Mouse (Mus musculus): Measurements from ENCODE around the gene Impdh2. TPM values are rescaled to one million over a fixed set of nuclear protein-coding genes. Genes with fewer than 3 reads are reported as not detected.

Impdh2 gene
- total and polyA plus RNA-seq, 2 experiments from 2014 or later: 93.8 to 103 TPM

DNA sequence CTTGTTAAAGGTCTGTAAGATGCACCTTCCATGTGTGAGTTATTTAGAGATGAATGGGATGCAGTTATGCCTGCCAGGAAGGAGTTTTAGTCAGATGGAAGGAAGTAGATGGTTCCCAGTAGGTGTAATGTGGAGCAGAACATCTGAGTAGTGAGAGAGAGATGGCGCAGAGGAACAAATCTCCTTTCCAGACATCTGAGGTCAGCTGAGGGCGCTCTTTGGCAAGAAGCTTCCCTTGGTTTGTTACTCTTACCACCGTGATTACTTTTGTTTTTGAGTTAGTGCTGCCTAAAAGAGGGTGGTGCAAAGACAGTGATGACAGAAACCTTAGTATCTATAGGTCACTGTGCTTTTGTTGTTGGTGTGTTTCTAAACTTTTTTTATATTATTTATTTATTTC, 34.7 kb upstream of the Impdh2 start:
- H3K27ac ChIP-seq: no peak overlapping the region
- no peak overlapping the region for H3K4me3 ChIP-seq (ENCODE audit: low read length)
- H3K4me2 ChIP-seq (ENCODE audit: low read depth, low read length): no peak overlapping the region
- ATAC-seq: no peak
- H3K9ac ChIP-seq (replicated peaks; ENCODE audit: low read length): no peak overlapping the region
- H3K36me3 ChIP-seq (ENCODE audit: insufficient read depth, low read length): peaks cover 15% of the 10 kb centered on the region
- TF ChIP-seq CTCF (IDR thresholded peaks at IDR 0.05; ENCODE audit: low read depth): no peak
- DNase-seq (ENCODE audit: low spot score): no peak
- no peaks in the 10 kb centered on the region for H3K4me1 ChIP-seq (ENCODE audit: insufficient read depth, low read length)
- 84% methylated on average over 3 of the region's 3 CpGs for WGBS
- no peaks in the 10 kb centered on the region for H3K27me3 ChIP-seq (ENCODE audit: insufficient read depth, low read length)
- H3K9me3 ChIP-seq (ENCODE audit: low read length): no peaks in the 10 kb centered on the region

DNA sequence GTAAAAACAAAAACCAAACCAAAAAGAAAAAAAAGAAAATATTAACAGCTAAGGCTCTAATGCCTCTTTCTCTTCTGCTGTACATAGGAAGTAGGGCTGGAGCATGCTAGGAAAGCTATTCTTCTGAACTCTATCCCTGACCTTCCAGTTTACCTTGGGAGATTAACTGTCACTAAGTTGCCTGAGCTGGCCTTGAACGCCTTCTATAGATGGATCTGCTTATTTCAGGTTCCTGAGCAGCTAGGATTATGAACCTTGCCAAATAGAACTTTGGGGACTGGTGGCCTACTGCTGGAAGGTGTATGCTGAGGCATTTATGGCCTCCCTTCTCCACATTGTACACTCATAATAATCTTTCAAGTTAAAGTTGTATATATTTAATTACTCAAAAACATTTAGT, 29.1 kb upstream of the Impdh2 start:
- Histone ChIP-seq H3K27ac (no peak overlapping the region), H3K4me2 (ENCODE audit: low read depth, low read length) (no peak overlapping the region), H3K4me3 (ENCODE audit: low read length) (no peak overlapping the region), H3K36me3 (ENCODE audit: insufficient read depth, low read length) (peaks cover 48% of the 10 kb centered on the region), H3K9me3 (ENCODE audit: low read length) (no peaks in the 10 kb centered on the region), H3K4me1 (ENCODE audit: insufficient read depth, low read length) (no peaks in the 10 kb centered on the region), H3K27me3 (ENCODE audit: insufficient read depth, low read length) (no peaks in the 10 kb centered on the region), H3K9ac (replicated peaks; ENCODE audit: low read length) (no peak overlapping the region)
- 88% methylated on average over 1 of the region's 1 CpGs for WGBS
- ATAC-seq (no peak), DNase-seq (ENCODE audit: low spot score) (no peak)
- no peak for TF ChIP-seq CTCF (IDR thresholded peaks at IDR 0.05; ENCODE audit: low read depth)

DNA sequence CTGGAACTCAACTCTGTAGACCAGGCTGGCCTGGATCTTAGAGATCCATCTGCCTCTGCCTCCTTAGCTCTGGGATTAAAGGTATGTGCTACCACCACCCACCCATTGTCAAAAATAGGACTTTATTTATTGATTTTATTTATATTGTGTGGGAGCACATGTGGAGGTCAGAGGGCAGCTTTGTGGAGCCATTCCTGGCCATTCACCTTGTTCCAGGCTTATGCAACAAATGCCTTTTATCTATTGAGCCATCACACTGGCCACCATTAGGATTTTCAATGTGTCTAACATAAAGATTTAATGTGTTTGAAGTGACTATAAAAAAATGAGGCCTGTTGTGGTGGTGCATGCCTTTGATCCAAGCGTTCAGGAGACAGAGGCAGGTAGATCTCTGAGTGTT, 28.6 kb upstream of the Impdh2 start:
- no peak overlapping the region for H3K4me3 ChIP-seq (ENCODE audit: low read length)
- peaks cover 52% of the 10 kb centered on the region for H3K36me3 ChIP-seq (ENCODE audit: insufficient read depth, low read length)

DNA sequence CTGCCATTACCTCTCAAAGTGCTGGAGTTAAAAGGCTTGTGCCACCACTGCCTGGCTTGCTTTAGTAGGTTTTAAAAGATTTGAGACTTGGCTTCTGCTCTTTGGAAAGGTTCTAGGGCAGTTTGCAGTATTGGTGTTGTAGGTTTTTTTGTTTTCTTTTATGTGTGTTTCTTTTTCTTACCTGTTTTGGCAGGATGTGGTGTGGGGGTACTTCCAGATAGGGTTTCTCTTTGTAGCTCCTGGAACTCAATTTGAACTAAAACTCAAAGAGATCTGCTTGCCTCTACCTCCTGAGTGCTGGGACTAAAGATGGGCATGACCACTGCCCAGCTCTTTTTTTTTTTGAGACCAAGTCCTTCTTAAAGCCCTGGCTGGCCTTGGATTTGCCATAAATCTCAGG, 19.2 kb upstream of the Impdh2 start:
- Histone ChIP-seq H3K4me1 (ENCODE audit: insufficient read depth, low read length) (no peaks in the 10 kb centered on the region), H3K4me2 (ENCODE audit: low read depth, low read length) (no peak overlapping the region), H3K9ac (replicated peaks; ENCODE audit: low read length) (no peak overlapping the region), H3K9me3 (ENCODE audit: low read length) (no peaks in the 10 kb centered on the region), H3K27ac (no peak overlapping the region), H3K4me3 (ENCODE audit: low read length) (no peak overlapping the region), H3K36me3 (ENCODE audit: insufficient read depth, low read length) (peaks cover 53% of the 10 kb centered on the region), H3K27me3 (ENCODE audit: insufficient read depth, low read length) (no peaks in the 10 kb centered on the region)
- DNase-seq (ENCODE audit: low spot score): no peak
- ATAC-seq: no peak
- TF ChIP-seq CTCF (IDR thresholded peaks at IDR 0.05; ENCODE audit: low read depth): no peak

More for the DNA sequence above, 28.6 kb upstream of the Impdh2 start:
- no peak overlapping the region for H3K27ac ChIP-seq
- no peak overlapping the region for H3K4me2 ChIP-seq (ENCODE audit: low read depth, low read length)
- DNase-seq (ENCODE audit: low spot score) (no peak), ATAC-seq (no peak)
- WGBS: 95% methylated on average over 1 of the region's 1 CpGs
- H3K27me3 ChIP-seq (ENCODE audit: insufficient read depth, low read length): no peaks in the 10 kb centered on the region
- no peak for TF ChIP-seq CTCF (IDR thresholded peaks at IDR 0.05; ENCODE audit: low read depth)
- no peaks in the 10 kb centered on the region for H3K4me1 ChIP-seq (ENCODE audit: insufficient read depth, low read length)
- no peaks in the 10 kb centered on the region for H3K9me3 ChIP-seq (ENCODE audit: low read length)
- H3K9ac ChIP-seq (replicated peaks; ENCODE audit: low read length): no peak overlapping the region

DNA sequence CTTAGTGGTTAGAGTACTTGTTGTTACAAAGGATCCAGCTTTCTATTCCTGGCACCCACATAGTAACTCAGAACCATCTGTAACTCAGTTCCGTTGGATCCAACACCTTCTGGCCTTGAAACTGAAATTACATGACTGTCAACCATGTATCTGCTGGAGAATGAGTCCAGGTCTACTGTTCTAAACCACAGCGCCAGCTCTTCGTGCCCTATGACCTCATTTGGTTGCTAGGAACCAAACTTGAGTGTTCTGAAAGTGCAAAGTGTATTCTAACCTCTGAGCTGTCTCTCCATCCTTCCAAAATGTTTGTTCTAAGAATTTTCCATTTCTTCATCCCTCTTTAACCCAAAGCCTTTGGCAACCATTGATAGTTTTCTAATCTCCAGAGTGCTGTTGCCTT, 14.1 kb upstream of the Impdh2 start:
- Histone ChIP-seq H3K9me3 (ENCODE audit: low read length) (no peaks in the 10 kb centered on the region), H3K27ac (no peak overlapping the region), H3K4me3 (ENCODE audit: low read length) (no peak overlapping the region), H3K36me3 (ENCODE audit: insufficient read depth, low read length) (peaks cover 65% of the 10 kb centered on the region), H3K4me1 (ENCODE audit: insufficient read depth, low read length) (no peaks in the 10 kb centered on the region), H3K27me3 (ENCODE audit: insufficient read depth, low read length) (no peaks in the 10 kb centered on the region), H3K4me2 (ENCODE audit: low read depth, low read length) (no peak overlapping the region), H3K9ac (replicated peaks; ENCODE audit: low read length) (no peak overlapping the region)
- no peak for DNase-seq (ENCODE audit: low spot score)
- ATAC-seq: no peak
- no peak for TF ChIP-seq CTCF (IDR thresholded peaks at IDR 0.05; ENCODE audit: low read depth)
- WGBS: 93% methylated on average over 3 of the region's 3 CpGs

DNA sequence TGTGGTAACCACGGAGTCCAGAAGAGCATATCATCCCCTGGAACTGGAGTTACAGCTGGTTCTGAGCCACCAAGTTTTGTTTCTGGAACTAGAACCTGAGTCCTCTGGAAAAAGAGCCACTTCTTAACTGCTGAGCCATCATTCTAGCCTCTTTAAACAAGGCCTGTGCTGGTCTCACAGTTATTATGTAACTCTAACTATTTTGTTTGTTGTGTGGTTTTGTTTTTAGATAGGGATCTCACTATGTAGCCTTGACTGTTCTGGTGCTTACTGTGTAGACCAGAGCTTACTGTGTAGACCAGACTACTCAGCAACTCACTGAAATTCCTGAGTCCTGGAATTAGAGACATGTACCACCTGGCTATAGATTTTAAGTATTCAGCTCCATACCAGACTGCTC, 13.2 kb upstream of the Impdh2 start:
- Histone ChIP-seq H3K4me3 (ENCODE audit: low read length) (no peak overlapping the region), H3K9me3 (ENCODE audit: low read length) (no peaks in the 10 kb centered on the region), H3K36me3 (ENCODE audit: insufficient read depth, low read length) (peaks cover 62% of the 10 kb centered on the region), H3K27me3 (ENCODE audit: insufficient read depth, low read length) (no peaks in the 10 kb centered on the region), H3K4me1 (ENCODE audit: insufficient read depth, low read length) (no peaks in the 10 kb centered on the region), H3K4me2 (ENCODE audit: low read depth, low read length) (no peak overlapping the region), H3K9ac (replicated peaks; ENCODE audit: low read length) (no peak overlapping the region), H3K27ac (no peak overlapping the region)
- ATAC-seq (no peak), DNase-seq (ENCODE audit: low spot score) (no peak)
- TF ChIP-seq CTCF (IDR thresholded peaks at IDR 0.05; ENCODE audit: low read depth): no peak
- WGBS: 97% methylated on average over 1 of the region's 1 CpGs

DNA sequence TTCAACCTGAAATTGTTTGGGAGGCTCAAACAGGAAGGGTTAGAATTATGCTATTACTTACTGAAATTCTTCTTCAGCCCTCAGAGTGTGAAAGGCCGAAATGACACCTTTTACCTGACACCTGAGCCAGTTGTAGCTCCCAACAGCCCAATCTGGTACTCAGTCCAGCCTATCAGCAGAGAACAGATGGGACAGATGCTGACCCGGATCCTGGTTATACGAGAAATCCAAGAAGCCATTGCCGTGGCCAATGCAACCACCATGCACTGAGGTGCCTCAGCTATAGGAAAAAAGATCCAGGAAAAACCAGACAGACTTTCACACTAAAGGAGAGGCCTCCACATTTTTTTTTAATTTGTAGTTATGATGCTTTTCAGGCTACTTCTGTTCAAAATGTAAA, 917 bp upstream of the Impdh2 start:
- H3K9me3 ChIP-seq (ENCODE audit: low read length): no peaks in the 10 kb centered on the region
- ATAC-seq (no peak), DNase-seq (ENCODE audit: low spot score) (no peak)
- H3K9ac ChIP-seq (replicated peaks; ENCODE audit: low read length): no peak overlapping the region
- H3K4me1 ChIP-seq (ENCODE audit: insufficient read depth, low read length): peaks cover 5% of the 10 kb centered on the region
- peaks cover 52% of the 10 kb centered on the region; the same call in 1 of the 2 replicates for H3K36me3 ChIP-seq (ENCODE audit: insufficient read depth, low read length)
- 94% methylated on average over 4 of the region's 4 CpGs for WGBS
- H3K4me2 ChIP-seq (ENCODE audit: low read depth, low read length): no peak overlapping the region
- no peak overlapping the region for H3K27ac ChIP-seq
- no peaks in the 10 kb centered on the region for H3K27me3 ChIP-seq (ENCODE audit: insufficient read depth, low read length)
- TF ChIP-seq CTCF (IDR thresholded peaks at IDR 0.05; ENCODE audit: low read depth): no peak
- H3K4me3 ChIP-seq (ENCODE audit: low read length): no peak overlapping the region

Data from hindbrain, postnatal 0 days (tissue).